Mouse (Mus musculus) thymus, postnatal 14 days (tissue): ENCODE results near the gene Stc2.

Source experiments
- DNase-seq: peaks from one replicate; pipeline ENCODE4 v3.0.0; 2021

Gene Stc2

GRCm38 (mm10) chr11:31369648-31370286 is at the start of gene Stc2:
Stc2 (minus strand) TSS chr11:31370074.
- DNase-seq = peak; percentile 63

DNA sequence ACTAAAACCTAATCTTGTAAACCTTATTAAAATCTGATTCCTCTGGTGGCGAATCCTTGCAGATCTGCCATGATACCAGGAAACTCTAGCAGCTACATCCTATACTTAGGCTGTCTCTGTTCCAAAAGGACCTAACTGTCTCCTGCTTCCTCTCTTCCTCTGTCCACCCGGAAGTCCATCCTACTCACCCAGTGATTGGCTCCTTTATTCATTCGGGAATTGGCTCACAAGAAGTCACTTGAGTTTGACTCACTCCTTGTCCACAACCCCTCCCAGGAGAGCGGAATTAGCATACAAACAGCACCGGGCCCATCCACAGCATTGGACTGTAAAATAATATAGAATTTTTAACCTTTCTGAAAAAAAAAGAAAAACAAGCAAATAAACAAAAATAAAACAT is 47.2 kb upstream of the Stc2 start:
- no peak for DNase-seq

- no peak for DNase-seq
These were observed 42.5 kb upstream of the Stc2 start for GRCm38 (mm10) chr11:31412376-31412775.

DNA sequence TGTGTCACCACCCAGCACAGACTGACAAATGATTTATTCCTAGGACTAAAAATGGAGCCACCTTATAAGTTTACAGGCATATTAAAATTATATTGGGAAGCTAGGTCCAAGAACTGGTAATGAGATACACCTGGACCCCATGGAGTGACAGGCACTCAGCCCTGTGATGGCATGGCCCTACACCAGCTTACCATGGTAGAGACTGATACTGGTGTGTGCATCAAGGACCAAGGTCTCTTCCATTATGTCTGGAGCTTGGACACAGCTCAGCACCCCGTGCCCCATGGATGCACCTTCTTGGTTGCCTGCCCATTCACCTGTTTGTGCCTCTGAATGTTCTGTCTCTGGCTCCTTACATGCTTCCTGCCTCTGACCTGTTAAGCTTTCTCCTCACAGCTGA is 36.9 kb upstream of the Stc2 start:
- no peak for DNase-seq

- DNase-seq = no peak
These were observed 33.2 kb upstream of the Stc2 start for GRCm38 (mm10) chr11:31403080-31403479.

DNA sequence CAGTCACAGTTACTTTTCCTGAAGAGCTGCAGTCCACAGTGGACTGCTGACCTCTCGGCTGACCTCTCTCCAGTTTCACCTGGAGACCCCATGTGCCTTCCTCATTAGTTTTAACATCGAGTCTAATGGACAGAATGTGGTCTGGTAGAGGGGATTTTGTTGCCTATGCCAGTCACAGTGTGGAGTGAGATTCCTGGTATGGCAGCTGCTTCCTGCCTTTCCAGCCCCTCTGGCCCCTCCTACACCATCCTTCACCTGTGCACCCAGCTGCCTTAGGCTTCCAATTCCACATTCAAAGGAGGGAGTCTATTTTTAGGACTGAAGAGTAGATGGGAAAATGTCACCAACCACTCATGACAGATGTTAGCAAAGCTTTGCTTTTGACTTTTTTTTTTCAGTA is 28.7 kb upstream of the Stc2 start:
- no peak for DNase-seq

GRCm38 (mm10) chr11:31396638-31397417 is 27.0 kb upstream of the Stc2 start:
- DNase-seq = no peak

DNA sequence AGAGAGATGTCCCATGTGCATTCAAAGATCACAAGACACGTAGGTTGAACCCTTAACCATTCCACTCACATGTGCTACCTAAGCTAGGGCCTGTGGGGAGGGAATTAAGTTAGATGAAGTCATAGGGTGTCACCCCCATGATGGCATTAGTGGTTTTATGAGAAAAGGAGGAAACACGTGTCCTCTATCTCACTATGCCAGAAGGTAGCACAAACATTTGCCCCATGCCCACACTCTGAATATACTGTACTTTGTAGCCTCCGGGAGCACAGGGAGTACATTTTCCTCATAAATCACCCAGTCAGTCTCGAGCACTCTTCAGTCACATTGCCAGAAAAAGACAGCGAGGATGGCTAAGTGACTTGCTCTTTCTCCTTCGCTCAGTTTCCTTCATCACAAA is 24.2 kb upstream of the Stc2 start:
- no peak for DNase-seq

DNA sequence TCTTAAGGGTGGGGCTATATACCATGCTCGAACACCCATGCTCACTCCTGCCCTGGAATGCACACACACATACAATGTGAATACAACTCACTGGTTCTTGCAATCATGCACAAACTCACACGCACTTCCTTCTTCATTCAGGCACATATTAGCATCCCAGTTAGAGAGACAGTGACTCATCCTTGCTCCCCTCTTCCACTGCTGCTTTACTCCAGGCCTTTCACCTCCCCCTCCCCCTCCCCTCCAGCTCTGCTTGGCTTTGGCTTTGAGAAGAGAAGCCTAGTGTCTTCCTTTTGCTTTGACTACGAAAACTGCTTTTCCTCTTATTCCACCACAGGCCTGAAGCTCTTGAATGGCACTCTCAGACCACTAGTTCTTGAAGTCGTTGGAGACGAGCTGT is 22.5 kb upstream of the Stc2 start:
- no peak for DNase-seq

DNA sequence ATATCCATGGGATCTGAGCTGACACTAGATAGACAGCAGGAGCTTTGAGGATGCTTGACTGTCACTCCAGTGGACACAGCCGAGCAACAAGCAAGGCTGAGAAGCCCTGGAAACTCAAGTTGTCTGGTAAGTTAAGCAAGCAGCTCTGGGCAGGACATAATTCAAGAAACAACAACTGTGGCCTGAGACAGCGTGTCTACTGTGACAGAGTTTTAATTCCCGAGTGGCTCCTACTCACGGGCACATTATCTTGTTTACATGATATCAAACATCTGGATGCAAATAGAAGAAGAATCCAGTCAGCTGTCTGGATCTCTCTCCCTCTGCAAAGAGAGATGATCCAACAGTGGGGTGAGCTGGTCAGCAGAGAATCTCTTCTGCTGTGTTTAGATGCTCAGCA is 19.0 kb upstream of the Stc2 start:
- no peak for DNase-seq

DNA sequence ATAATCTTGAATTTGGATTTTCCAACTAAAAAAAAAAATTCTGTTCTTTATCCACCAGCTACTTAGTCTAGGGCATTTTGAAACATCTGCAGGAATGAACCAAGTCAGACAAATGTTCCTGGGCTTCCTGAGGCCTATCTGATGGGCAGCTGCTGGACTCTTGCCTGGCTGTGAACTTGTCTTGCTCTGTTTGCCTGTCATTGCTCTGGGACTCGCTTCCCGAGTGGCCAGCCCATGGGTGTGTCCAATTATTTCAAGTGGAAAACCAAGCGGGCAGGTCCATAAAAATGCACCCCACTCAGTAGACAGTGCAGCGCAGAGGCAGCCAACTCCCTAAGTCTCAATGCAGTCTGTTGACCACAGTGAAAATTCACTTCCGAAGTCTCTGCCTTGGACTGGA is 17.7 kb upstream of the Stc2 start:
- DNase-seq = no peak

DNA sequence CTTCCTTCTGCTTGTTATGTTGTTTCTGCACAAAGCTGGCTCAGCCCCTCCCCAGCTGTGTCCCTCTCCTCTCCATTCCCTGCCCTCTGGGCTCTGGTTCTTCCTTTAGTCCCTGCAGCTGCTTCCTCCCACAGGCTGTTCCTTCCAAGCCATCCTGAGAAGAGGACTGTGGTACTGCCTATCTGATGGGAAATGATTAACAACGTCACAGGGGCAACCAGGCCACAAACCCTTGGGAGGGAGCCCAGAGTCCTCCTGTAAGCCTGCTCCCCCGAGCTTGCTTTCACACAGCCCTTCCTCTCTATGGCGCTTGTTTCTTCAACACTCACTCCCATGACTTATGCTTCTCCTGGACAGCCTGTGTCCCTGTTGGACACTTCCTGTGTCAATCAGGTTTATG is 16.7 kb upstream of the Stc2 start:
- no peak for DNase-seq

DNA sequence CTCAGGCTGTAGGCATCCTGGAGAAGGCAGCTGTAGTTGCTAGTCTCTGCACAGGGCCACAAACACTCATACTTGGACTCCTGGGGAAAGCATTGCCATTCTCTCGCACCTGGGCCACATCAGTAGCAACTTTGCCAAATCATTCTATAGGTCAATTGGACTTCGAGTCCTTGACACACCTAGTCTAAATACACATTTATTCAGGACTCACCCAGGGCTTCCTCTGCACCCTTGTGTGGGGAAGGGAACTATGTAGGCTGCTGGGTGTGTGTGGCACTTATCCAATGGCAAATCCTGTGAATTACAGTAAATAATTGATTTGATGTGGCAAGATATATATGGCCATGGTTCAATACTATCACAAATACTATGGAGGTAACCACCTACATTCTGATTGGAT is 14.1 kb upstream of the Stc2 start:
- DNase-seq = no peak

DNA sequence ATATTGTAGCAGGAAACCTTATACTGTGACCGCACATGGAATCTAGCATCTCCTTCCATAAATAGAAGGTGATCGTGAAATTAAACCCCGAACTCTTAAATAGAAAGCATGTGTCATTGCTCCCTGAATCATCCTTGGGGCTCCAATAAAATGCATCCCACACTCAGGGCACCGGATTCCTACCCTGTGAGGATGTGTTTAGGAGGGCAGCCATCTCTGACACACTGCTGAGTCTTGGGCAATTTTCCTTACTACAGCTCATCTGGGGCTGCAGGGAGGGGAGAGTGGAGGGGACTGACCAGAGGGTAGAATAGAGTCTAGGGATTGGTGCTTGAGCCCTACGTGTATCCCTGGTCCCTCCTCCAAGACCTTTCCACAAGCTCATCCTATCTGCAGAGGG is 12.3 kb upstream of the Stc2 start:
- DNase-seq = no peak

GRCm38 (mm10) chr11:31373438-31373837 is 3.6 kb upstream of the Stc2 start:
- DNase-seq = peak; percentile 55

DNA sequence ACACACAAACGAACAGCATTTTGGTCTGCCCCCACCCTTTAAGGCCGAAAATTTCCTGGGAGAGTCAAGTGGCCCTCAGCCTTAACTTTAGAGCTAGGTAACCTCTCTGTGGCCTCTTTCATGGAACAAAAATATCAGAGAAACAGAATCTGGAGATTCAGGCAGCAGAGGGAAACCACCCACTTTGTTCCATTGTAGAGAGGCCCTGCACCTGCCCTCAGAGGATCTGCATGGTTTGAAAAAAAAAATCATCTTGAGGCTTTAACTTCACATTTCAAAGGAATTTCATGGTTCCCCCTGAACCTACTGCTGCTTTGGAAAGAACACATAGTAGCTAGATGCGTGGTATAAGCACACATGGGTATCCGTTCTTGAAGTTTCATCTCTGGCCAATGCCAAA is 2.3 kb upstream of the Stc2 start:
- no peak for DNase-seq

DNA sequence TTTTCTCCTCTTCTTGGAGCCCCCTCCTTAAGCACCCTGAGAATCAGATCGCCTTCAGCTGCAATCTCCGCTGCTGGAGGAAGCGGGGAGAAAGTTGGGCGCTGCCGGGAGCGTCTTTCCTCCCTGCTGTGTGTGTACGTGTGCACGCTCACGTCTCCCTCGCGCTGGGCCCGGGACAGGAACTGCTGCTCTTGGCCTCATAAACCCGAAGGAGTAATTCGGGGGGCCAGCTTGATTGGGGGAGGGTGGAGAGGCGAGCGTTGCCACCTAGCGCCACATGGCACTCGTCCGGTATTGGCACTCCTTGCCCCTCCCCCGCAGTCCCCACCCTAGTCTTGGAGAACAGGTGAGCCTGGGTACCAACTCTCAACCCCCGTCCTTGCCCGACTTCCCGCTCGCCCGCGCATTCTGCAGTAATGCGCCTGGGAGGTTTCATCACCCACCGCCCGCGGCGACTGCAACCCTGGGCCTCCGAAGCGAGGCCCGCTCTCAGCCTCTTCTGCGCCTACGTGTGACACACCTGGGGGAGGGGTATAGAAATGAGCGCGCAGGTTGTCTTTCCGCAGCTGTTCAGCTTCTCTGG is 1.5 kb upstream of the Stc2 start:
- DNase-seq = peak; percentile 29

- DNase-seq = no peak
These were observed 759 bp upstream of the Stc2 start for GRCm38 (mm10) chr11:31370436-31371230.

DNA sequence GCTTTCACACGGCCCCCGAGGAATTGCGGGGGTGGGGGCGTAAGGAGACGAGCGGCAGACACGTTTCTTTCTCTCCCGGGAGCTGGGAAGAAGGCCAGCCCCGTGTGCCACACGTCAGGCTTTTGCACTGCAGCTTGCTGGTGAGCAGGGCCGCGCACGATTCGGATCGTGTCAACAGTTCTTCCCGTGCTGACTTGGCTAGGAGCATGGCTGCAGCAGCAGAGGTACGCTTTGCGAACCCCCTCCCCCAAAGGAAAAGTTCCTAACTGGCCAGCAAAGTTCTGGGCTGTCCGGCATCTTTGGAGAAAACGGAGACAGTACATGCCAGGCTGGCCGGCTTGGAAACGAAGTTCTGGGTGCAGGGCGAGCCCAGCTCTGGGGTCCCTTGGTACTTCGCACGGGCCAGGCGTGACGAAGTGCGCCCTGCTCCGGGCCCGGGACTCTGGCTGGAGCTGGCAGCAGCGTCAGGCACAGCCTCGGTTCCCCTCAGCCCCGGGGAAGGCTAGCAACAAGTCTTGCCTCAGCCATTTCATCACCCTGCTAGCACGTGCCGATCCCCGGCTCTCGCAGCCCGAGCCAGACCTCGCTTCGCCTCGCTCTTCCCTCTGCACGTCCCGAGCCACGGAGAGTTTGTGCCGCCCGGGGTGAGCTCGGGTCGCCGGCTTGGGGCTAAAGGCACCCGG is 768 bp downstream of the Stc2 start:
- DNase-seq = peak; percentile 4

DNA sequence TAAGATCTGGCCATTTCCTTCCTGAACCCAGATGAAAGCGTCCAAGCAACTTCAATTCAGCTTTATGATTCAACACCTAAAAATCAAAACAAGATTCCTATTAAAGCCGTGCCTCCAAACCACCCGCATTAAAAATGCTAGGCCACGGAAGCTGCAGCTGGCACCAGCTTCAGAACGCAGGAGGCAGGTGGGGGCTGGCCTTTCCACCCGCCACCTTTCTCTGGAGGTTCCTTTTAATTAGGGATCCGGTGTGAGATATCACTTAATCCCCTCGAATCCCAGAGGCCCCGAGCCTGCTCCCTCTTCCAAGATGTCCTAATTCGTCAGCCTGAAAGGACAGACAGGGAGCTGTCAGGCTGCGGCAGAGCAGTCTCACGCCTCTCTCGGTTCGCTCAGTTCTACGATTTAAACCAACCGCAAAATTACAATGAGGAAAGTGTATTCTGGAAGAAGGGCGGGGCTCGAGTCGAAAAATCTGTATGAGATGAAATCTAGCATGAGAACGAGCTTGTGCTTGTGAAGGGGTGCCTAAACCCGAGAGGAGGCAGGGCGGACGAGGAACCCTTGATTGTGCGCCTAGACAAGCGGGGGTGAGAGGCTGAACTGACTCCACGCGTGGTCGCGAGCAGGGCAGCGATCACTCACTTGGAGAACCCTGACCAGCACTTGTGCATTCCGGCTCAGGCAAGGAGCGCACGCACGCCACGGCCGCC is 1.5 kb downstream of the Stc2 start:
- DNase-seq = no peak

- no peak for DNase-seq
These were observed 3.0 kb downstream of the Stc2 start for GRCm38 (mm10) chr11:31366827-31367226.

- DNase-seq = no peak
These were observed 3.5 kb downstream of the Stc2 start for GRCm38 (mm10) chr11:31366421-31366820.
